Mouse (Mus musculus) forebrain, embryonic 13.5 days (tissue): ENCODE results near the gene Zfp386. TPM values are rescaled to one million over a fixed set of nuclear protein-coding genes. Genes with fewer than 3 reads are reported as not detected.
"Not testable (repeated sequence)": the region's sequence is repeated elsewhere in the genome, so short reads cannot be mapped to it uniquely, and the experiment has no call there.

ENCODE experiments used
- ATAC-seq: fragments of 200-750 bp; cut with Nextera tagmentation; 2 replicates; pipeline ENCODE4 v1.8.0; 2017
- H3K27ac ChIP-seq: fragments of 300-500 bp; sonication (generic); 2 replicates; pipeline ENCODE4 v1.5.1; 2015; ENCODE audit warnings: inconsistent platforms, mild to moderate bottlenecking, moderate library complexity
- H3K27me3 ChIP-seq: fragments of 300-500 bp; sonication (generic); 2 replicates; pipeline ENCODE4 v1.6.1; 2015; ENCODE audit warnings: mild to moderate bottlenecking, inconsistent platforms
- H3K36me3 ChIP-seq: fragments of 300-500 bp; sonication (generic); 2 replicates; pipeline ENCODE4 v1.6.1; 2015; ENCODE audit warnings: mild to moderate bottlenecking, inconsistent platforms; ENCODE audit not compliant: poor library complexity, severe bottlenecking
- H3K4me1 ChIP-seq: fragments of 300-500 bp; sonication (generic); 2 replicates; pipeline ENCODE4 v1.6.1; 2015; ENCODE audit warnings: inconsistent platforms
- H3K4me2 ChIP-seq: fragments of 300-500 bp; sonication (generic); 2 replicates; pipeline ENCODE4 v1.6.1; 2015; ENCODE audit warnings: inconsistent platforms, mild to moderate bottlenecking, moderate library complexity
- H3K4me3 ChIP-seq: fragments of 300-500 bp; sonication (generic); 2 replicates; pipeline ENCODE4 v1.5.1; 2015; ENCODE audit warnings: mild to moderate bottlenecking, inconsistent platforms
- H3K9ac ChIP-seq: fragments of 300-500 bp; sonication (generic); 2 replicates; pipeline ENCODE4 v1.6.1; 2015; ENCODE audit warnings: mild to moderate bottlenecking, inconsistent platforms
- H3K9me3 ChIP-seq: fragments of 300-500 bp; sonication (generic); replicated peaks from 2 replicates; pipeline ENCODE4 v1.6.1; 2016; ENCODE audit warnings: inconsistent platforms
- WGBS: fragments of 180-500 bp; shearing (Covaris S2); methylation state at CpG from one replicate; pipeline ENCODE4 v1.1.7; 2015; 5-methylcytosine and 5-hydroxymethylcytosine counted together
- polyA plus RNA-seq: library from polyadenylated mRNA; unstranded; fragments of >200 nt; fragmentation: Nextera tagmentation; extraction: Ambion mirVana; gene quantifications from 2 replicates; pipeline ENCODE4 v1.2.1, GENCODE M21; 2015

Zfp386 gene
- 59.6 and 61.7 TPM in 2 replicates for polyA plus RNA-seq

DNA sequence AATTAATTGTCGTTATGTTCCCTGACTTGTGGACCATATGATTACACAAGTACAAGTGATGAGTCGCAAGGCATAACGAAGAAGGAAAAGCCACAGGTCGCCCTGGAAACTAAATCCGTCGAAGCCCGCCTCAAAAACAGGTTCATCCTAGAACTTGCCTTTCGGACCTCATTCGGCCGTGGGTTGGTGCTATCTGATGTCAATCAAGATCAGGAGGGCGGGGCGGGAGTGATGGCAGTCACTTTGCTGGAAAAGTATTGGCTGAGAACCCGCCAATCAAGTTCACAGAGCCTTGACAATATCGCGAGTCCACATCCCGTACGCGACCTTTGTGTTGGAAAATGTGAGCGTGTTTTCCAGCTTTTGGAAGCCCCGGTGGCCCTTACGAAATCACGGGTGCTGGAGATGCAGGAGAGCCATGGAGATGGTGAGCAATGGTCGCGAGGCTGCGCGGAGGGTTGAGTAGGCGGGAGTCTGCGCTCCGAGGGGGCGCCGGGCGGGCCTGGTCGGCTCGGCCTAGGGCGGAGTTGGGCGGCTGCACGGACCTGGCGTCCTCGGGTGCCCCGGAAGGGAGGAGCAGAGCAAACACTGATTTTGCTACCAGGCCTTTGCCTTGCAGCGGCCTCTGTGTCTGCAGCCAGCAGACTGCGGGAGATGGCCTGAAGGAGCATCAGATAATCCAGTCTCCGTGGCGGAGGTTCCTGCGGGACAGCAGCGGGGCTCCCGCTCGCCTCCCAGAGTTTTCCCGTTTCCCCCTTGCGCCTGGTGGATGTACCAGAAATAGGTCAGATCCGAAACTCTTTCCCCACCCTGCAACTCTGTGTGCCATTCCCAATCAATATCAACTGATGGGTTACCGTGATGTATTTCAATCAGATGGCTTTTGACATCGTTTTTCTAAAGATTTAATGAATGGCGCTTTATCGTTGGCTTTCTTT lies at the start of gene Zfp386:
TSS of gene Zfp386 (plus strand) at position 285 of the 938 bp plus-strand sequence.
- Histone ChIP-seq H3K4me2 (peak within 1 kb of the TSS; percentile 82), H3K4me3 (peak within 1 kb of the TSS; percentile 81), H3K27me3 (no peaks in the 10 kb centered on the region), H3K9me3 (peaks cover 12% of the 10 kb centered on the region; the same call in 1 of the 2 replicates), H3K27ac (peak within 1 kb of the TSS; percentile 95), H3K9ac (peak within 1 kb of the TSS; percentile 91), H3K4me1 (peaks cover 20% of the 10 kb centered on the region), H3K36me3 (peaks cover 34% of the 10 kb centered on the region)
- WGBS = under 1% methylated on average over 55 of the region's 55 CpGs
- peak; percentile 100 for ATAC-seq

DNA sequence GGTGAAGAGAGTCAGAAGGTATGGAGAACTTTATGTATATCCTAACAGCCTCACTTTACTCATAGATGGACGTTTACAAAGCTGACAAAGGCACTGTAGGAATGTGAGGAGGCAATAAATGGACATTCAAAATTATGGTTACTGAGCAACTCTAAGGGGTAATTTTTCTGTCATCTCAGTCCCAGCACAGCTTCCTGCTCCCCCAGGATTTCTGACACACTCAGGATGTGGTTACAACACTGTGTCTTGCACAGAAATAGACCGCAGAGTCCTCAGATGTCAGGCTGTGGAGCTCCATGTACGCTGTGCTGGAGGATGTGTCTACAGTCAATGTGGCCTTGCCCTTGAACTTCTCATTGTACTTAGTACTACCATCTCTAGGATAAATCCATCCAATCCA lies 47.7 kb upstream of the Zfp386 start:
- H3K27me3 ChIP-seq, H3K4me2 ChIP-seq, H3K36me3 ChIP-seq, H3K9ac ChIP-seq, H3K4me1 ChIP-seq, H3K4me3 ChIP-seq, H3K9me3 ChIP-seq, ATAC-seq, H3K27ac ChIP-seq: not testable (repeated sequence)
- WGBS = 69% methylated on average over 3 of the region's 3 CpGs

DNA sequence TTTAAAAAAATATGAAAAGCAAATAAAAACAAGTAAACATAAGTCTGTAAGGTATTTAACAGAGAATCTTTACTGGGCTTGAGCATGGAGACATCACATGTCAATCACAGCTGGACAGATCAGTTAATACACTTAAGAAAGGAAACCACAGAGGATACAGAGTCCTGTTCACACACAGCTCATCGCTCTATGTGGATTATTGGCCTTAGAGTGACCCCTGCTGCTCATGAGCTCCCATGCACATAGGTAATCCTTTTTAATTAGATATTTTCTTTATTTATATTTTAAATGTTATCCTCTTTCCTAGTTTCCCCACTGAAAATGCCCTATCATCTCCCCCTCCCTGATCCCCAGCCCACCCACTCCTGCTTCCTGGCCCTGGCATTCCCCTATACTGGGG lies 44.6 kb upstream of the Zfp386 start:
- not testable (repeated sequence) for H3K9me3 ChIP-seq, H3K9ac ChIP-seq, H3K4me1 ChIP-seq, H3K4me3 ChIP-seq, ATAC-seq, H3K27me3 ChIP-seq, H3K27ac ChIP-seq, H3K36me3 ChIP-seq, H3K4me2 ChIP-seq
- 81% methylated on average over 1 of the region's 1 CpGs for WGBS

DNA sequence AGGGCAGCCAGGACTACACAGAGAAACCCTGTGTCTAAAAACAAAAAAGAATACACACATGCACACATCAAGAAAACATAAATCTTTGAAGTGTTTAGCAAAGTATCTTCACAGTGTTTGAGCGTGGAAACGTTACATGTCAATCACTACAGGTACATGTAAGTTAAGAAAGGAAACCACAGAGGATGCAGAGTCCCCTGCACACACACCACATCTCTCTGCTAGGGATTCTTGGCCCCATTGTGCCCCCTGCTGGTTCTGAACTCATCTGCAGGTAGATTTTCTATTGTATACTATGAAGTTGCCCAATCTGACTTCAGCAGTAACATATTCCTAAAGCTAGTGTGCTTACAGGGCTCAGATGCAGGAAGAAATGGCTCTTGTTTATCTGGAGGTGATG lies 36.7 kb upstream of the Zfp386 start:
- no peak overlapping the region for H3K4me3 ChIP-seq
- no peaks in the 10 kb centered on the region for H3K27me3 ChIP-seq
- peaks cover 9% of the 10 kb centered on the region; the same call in 1 of the 2 replicates for H3K9me3 ChIP-seq
- no peaks in the 10 kb centered on the region for H3K4me1 ChIP-seq
- H3K4me2 ChIP-seq = no peak overlapping the region
- 89% methylated on average over 2 of the region's 2 CpGs for WGBS
- ATAC-seq = no peak
- no peak overlapping the region for H3K9ac ChIP-seq
- no peaks in the 10 kb centered on the region for H3K36me3 ChIP-seq
- H3K27ac ChIP-seq = no peak overlapping the region

GRCm38 (mm10) chr12:116028095-116028494 lies 19.4 kb upstream of the Zfp386 start:
- Histone ChIP-seq H3K4me3 (no peak overlapping the region), H3K27ac (no peak overlapping the region), H3K27me3 (no peaks in the 10 kb centered on the region), H3K9me3 (no peaks in the 10 kb centered on the region), H3K9ac (no peak overlapping the region), H3K4me1 (no peaks in the 10 kb centered on the region), H3K4me2 (no peak overlapping the region), H3K36me3 (no peaks in the 10 kb centered on the region)
- ATAC-seq = no peak
- 64% methylated on average over 2 of the region's 2 CpGs for WGBS

GRCm38 (mm10) chr12:116035346-116035745 lies 12.2 kb upstream of the Zfp386 start:
- H3K27ac ChIP-seq = no peak overlapping the region
- H3K4me2 ChIP-seq = no peak overlapping the region
- H3K9me3 ChIP-seq = no peaks in the 10 kb centered on the region; the same call in 1 of the 2 replicates
- no peak for ATAC-seq
- no peaks in the 10 kb centered on the region for H3K36me3 ChIP-seq
- WGBS = 73% methylated on average over 5 of the region's 5 CpGs
- no peaks in the 10 kb centered on the region for H3K27me3 ChIP-seq
- no peak overlapping the region for H3K9ac ChIP-seq
- no peak overlapping the region for H3K4me3 ChIP-seq
- H3K4me1 ChIP-seq = no peaks in the 10 kb centered on the region

- no peak overlapping the region for H3K4me2 ChIP-seq
- H3K4me1 ChIP-seq = peaks cover 14% of the 10 kb centered on the region
- no peak overlapping the region for H3K9ac ChIP-seq
- H3K4me3 ChIP-seq = no peak overlapping the region
- H3K36me3 ChIP-seq = peaks cover 5% of the 10 kb centered on the region; the same call in 1 of the 2 replicates
- no peak overlapping the region for H3K27ac ChIP-seq
- ATAC-seq = no peak
- WGBS = 83% methylated on average over 5 of the region's 5 CpGs
- no peaks in the 10 kb centered on the region for H3K27me3 ChIP-seq
- no peaks in the 10 kb centered on the region for H3K9me3 ChIP-seq
These were observed 2.7 kb upstream of the Zfp386 start for GRCm38 (mm10) chr12:116044785-116045184.

DNA sequence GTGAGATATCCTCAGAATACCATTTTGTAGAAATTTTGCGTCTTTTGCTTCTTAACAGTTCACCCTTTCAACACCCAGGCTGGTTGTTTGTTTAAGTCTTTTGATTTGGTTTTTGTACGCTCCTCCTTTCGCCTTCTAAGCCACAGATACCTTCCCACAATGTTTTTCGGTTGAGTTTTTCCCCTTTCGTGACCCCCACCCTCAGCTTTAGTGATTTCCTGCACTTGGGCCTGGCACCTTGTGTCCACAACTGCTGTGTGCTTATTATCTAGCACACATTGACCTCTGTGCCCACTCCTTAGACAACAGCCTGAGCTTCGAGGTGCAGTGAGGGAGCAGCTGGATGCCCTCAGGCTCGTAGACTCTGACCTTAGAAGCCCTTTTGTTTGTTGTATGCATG lies 1.2 kb downstream of the Zfp386 start:
- H3K9me3 ChIP-seq = peaks cover 12% of the 10 kb centered on the region; the same call in 1 of the 2 replicates
- H3K27ac ChIP-seq = no peak overlapping the region
- H3K27me3 ChIP-seq = no peaks in the 10 kb centered on the region
- H3K4me1 ChIP-seq = peaks cover 20% of the 10 kb centered on the region
- peak overlapping the region; percentile 91 for H3K9ac ChIP-seq
- peak overlapping the region; percentile 82 for H3K4me2 ChIP-seq
- peaks cover 36% of the 10 kb centered on the region for H3K36me3 ChIP-seq
- ATAC-seq = no peak
- H3K4me3 ChIP-seq = peak overlapping the region; percentile 81
- WGBS = 75% methylated on average over 7 of the region's 7 CpGs

DNA sequence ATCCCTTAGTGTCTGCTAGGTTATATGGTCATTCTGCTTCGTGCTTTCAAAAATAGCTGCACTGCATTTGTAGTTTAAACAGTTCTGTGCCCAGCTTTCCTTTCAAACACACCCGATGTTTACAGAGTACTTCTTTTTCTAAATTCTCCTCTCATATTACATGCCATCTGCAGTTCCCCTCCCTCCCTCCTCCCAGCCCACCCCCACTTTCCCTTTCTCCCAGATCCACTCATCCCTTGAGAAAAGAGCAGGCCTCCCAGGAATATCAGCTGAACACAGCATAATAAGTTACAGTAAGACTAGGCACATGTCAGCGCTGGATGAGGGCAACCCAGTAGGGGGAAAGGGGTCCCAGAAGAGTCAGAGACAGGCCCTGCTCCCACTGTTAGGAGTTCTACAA lies 1.7 kb downstream of the Zfp386 start:
- peak overlapping the region; percentile 81 for H3K4me3 ChIP-seq
- peak overlapping the region; percentile 82 for H3K4me2 ChIP-seq
- H3K36me3 ChIP-seq = peaks cover 38% of the 10 kb centered on the region
- no peak overlapping the region for H3K27ac ChIP-seq
- peaks cover 12% of the 10 kb centered on the region for H3K9me3 ChIP-seq
- H3K9ac ChIP-seq = peak overlapping the region; percentile 91
- peaks cover 20% of the 10 kb centered on the region for H3K4me1 ChIP-seq
- no peak for ATAC-seq
- no peaks in the 10 kb centered on the region for H3K27me3 ChIP-seq
- WGBS = 84% methylated on average over 3 of the region's 3 CpGs

GRCm38 (mm10) chr12:116049701-116050100 lies 2.2 kb downstream of the Zfp386 start:
- H3K4me1 ChIP-seq = peaks cover 20% of the 10 kb centered on the region
- no peak for ATAC-seq
- H3K27ac ChIP-seq = no peak overlapping the region
- no peaks in the 10 kb centered on the region for H3K27me3 ChIP-seq
- peak overlapping the region; percentile 82; the same call in 1 of the 2 replicates for H3K4me2 ChIP-seq
- WGBS = 94% methylated on average over 6 of the region's 6 CpGs
- peaks cover 15% of the 10 kb centered on the region for H3K9me3 ChIP-seq
- peak overlapping the region; percentile 19; the same call in 1 of the 2 replicates for H3K4me3 ChIP-seq
- H3K9ac ChIP-seq = no peak overlapping the region
- peaks cover 43% of the 10 kb centered on the region for H3K36me3 ChIP-seq

DNA sequence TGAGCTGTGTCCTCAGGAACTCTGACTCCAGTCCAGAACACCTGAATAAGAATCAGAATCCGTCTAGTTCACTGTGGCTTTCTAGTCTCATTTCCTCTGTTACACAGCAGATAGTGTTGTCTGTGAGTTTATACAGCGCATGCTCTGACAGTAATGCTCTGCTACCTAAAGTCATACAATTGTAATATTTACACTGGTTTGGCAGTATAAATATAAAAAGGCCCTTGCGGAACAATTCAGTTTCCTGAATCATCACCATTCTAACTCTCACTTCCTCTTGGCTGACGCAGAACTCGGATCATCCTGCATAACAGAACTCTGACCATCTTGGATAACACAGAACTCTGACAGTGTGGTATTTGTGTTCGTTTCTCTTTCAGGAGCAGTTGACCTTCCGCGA lies 6.8 kb downstream of the Zfp386 start:
- Histone ChIP-seq H3K27ac (no peak overlapping the region), H3K4me2 (no peak overlapping the region), H3K4me1 (peaks cover 9% of the 10 kb centered on the region), H3K9me3 (peaks cover 32% of the 10 kb centered on the region), H3K27me3 (no peaks in the 10 kb centered on the region), H3K9ac (no peak overlapping the region), H3K4me3 (no peak overlapping the region), H3K36me3 (peaks cover 83% of the 10 kb centered on the region)
- ATAC-seq = no peak
- WGBS = 98% methylated on average over 8 of the region's 8 CpGs

DNA sequence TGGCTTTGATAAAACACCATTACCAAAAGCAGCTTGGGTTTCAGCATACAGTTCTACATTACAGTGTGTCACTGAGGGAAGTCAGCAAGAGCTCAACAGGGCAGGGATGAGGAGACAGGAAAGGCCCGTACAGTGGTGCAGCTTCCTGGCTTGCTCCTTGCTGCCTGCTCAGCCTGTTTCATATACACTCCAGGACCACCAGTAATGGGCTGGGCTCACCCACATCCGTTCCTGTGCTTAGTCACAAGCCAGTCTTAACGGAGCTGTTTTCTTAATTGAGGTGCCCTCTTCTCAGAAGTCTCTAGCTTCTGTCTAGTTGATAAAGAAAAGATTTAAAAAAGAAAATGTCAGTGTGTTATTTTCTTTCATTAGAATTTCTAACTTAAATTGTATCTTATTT lies 8.6 kb downstream of the Zfp386 start:
- Histone ChIP-seq H3K4me3 (no peak overlapping the region), H3K36me3 (peaks cover 82% of the 10 kb centered on the region), H3K27me3 (no peaks in the 10 kb centered on the region), H3K4me1 (no peaks in the 10 kb centered on the region), H3K27ac (no peak overlapping the region), H3K9ac (no peak overlapping the region), H3K9me3 (peaks cover 34% of the 10 kb centered on the region), H3K4me2 (no peak overlapping the region)
- ATAC-seq = no peak
- WGBS = 96% methylated on average over 3 of the region's 3 CpGs
